Mouse (Mus musculus): ENCODE measurements around the gene 2010111I01Rik.

Gene 2010111I01Rik

DNA sequence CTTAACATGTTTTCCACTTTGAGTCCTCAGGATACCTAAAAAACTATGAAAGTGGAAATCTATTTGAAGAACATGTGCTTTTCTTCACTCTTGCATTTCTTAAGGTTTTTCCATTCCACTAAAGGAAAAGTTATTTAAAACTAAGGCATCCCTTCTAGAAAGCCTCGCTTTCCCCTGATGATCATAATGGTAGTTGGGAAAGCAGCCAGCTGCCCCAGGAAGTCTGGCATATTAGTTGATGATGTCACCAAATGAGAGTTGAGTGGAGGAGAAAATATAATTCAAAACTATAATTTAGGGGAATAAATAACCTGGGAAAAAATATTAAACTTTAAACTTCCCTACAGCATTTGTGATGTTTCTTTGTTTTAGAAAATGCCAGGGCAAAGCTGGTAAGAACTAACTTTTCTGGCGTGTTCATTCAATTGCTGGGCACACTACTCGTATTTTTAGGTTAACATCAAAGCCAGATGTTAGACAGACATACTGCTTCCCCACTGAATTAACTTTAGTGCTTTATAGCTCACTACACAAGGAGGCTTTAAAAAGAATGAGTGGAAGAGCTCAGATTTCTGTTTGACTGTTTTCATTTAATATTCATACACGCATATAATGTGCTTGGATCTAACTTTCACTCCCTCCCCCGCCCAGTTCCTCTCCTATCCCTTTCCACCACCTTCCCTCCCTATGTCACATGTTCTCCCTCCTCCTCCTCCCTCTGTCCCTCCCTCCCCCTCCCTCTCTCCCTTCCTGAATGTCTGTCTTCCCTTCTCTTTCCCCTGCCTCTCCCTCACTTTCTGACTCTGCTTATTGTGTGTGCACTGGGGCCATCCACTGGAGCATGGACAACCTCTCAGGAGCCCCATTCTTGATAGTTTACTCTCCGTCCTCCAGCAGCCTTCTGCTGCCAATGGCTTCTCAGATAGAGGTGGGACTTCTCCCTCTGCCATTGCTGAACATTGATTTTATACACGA lies 58.8 kb downstream of the 2010111I01Rik start:
- no peak for DNase-seq (ENCODE audit: low spot score)

- no peak for DNase-seq (ENCODE audit: low spot score)
Observed at GRCm38 (mm10) chr13:63030023-63030422, 65.3 kb downstream of the 2010111I01Rik start.

GRCm38 (mm10) chr13:63031244-63031643 lies 66.6 kb downstream of the 2010111I01Rik start:
- DNase-seq (ENCODE audit: low spot score), result no peak

DNA sequence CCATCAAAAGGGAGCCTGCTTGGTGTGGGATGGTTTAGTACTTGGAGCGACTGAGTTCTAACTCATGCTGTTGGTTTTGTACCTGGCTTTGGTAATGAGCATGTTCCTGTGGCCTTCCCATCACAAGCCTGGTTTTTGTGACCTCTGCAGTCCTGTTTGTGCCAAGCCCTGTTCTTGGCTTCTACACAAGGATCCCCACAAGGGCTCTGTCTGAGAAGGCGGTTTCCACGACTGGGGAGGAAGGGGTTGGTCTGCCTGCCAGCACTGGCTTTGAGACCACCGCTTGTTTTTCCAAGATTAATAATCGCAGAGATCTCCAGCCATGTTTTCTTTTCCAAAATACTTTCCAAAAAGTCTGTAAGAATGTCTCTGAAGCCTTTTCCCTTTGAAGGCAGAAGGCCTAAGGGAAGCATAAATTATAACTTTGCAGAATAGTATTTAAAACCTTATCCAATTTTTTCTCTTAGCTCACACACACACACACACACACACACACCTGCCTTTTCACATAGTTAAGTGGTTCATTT lies 67.7 kb downstream of the 2010111I01Rik start:
- DNase-seq (ENCODE audit: low spot score), result no peak

DNA sequence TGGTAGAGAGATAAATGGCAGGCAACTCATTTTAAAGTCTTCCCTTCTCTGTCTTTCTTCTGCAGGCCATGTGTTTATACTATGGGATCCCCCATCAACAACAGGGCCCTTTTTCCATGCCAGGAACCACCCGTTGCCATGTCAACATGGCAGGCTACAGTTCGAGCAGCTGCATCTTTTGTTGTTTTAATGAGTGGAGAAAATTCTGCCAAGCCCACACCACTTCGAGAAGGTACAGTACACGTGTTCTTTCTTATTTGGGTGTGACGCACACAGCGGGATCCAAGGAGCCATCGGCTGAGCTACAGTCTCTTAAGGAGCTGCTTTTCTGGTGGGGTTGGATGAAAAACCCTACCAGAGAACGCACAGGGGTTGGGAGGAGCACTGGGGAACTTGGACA lies 68.3 kb downstream of the 2010111I01Rik start:
- DNase-seq (ENCODE audit: low spot score), result no peak

DNA sequence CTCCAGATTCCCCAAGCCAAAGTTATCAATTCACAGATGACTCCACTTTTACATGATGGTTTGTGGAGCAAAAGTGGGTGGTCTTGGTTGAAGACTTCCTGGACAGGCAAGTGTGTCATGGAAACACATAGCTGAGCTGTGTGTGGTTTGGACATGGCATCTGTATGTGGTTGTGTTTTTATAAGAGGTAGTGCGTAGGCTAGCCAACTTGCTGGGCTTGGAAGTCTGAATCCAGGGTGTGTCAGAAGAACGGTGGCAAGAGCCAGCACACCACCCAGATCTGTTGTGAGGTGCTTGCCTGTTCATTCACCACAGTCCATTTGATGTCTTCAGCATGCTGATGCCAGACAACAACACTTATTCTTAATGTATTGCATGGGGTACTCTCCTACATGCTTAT lies 68.7 kb downstream of the 2010111I01Rik start:
- DNase-seq (ENCODE audit: low spot score), result no peak

- no peak for DNase-seq (ENCODE audit: low spot score)
Observed at GRCm38 (mm10) chr13:63034666-63035065, 70.0 kb downstream of the 2010111I01Rik start.

DNA sequence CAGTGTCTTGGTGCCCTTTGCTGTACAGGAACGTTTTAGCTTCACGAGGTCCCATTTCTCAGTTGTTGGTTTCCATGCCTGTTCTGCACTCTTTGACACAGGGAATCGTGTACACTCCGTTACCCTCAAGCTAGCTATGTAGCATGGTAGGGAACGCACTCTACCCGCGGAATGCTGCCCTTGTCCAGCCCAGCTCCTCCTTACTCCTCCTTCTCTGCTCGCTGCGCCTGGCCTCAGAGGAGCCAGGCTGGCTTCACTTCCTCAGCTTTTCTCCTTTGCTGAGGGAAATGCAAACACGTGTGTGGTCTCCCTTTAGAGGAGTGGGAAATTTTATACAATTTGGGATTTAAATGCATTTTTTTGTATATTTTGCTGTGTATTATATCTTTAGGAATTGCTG lies 73.2 kb downstream of the 2010111I01Rik start:
- no peak for DNase-seq (ENCODE audit: low spot score)

DNA sequence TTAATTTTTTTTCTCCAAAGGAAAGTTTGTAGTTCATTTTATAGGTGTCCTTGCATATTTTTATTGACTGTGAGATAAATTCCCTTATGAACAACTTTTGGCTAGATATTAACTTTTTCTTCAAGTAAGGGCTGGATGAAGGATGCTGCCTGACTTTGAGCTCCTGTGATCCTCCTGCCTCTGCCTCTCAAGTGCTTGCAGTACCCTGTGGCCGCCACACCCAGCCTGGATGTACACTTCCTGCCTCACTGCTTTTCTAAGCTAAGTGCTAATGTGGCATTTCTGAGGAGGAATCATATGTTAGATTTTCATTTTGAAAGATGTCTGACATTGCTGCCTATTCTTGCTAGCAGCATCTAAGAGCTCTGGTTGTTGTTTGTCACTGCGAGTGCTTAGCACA lies 73.7 kb downstream of the 2010111I01Rik start:
- DNase-seq (ENCODE audit: low spot score), result no peak

GRCm38 (mm10) chr13:63038871-63039270 lies 74.2 kb downstream of the 2010111I01Rik start:
- DNase-seq (ENCODE audit: low spot score), result no peak

GRCm38 (mm10) chr13:63039326-63039725 lies 74.6 kb downstream of the 2010111I01Rik start:
- DNase-seq (ENCODE audit: low spot score), result no peak

DNA sequence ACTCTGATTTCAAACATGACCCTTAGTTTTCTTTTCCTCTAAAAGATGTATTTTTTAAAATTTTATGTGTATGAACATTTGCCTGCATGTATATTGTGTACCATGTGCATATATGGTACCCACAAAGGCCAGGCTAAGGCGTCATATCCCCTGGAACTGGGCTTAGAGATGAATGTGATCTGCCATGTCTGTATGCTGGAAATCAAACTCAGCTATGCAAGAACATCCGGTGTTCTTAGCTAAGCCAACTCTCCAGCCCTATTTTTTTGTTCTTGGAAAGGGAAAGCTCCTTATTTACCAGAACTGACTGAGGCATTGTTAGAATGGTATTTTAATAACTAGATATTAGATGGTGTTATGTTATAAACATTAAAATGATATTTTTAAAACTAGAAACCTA lies 75.2 kb downstream of the 2010111I01Rik start:
- no peak for DNase-seq (ENCODE audit: low spot score)

GRCm38 (mm10) chr13:63045504-63046205 lies 81.0 kb downstream of the 2010111I01Rik start:
- no peak for DNase-seq (ENCODE audit: low spot score)

- DNase-seq (ENCODE audit: low spot score), result peak; percentile 89
Observed at GRCm38 (mm10) chr13:63046206-63047020, 81.7 kb downstream of the 2010111I01Rik start.

- DNase-seq (ENCODE audit: low spot score), result no peak
Observed at GRCm38 (mm10) chr13:63063706-63064105, 99.0 kb downstream of the 2010111I01Rik start.

GRCm38 (mm10) chr13:63066607-63067006 lies 101.9 kb downstream of the 2010111I01Rik start:
- DNase-seq (ENCODE audit: low spot score), result no peak

DNA sequence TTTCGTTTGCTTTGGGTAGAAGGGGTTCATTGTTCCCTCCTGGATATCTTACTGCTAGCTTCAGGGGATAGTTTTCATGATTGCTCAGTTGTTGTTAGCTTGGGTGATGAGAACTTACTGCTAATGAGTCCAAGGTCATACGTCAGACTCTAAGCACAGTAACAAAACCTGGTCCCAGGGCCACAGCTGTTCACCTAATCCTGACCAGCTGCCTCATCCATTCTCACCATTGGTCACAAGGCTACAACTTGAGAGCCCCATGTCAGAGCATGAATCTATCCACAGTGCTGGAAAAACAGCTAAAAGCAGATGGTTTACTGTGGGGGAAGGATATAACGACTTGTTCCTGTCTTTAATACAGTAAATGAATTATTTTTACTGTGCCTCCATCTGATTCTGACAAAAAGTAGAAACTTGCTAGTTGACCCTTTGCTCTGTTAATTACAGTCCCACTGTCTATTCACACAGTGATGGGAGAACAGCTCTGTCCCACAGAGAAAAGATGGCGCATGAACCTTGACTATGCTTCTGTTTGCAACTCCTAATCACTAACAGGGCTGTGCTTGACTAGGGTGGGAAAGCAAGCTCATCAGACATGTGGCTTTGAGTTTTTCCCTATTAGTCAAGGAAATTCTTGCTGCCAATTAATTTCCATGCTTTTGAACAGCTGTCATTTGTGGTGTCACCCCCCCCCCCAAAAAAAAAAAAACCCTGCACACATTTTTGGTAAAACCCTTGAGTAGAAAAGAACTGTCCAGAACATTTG lies 103.9 kb downstream of the 2010111I01Rik start:
- DNase-seq (ENCODE audit: low spot score), result no peak

DNA sequence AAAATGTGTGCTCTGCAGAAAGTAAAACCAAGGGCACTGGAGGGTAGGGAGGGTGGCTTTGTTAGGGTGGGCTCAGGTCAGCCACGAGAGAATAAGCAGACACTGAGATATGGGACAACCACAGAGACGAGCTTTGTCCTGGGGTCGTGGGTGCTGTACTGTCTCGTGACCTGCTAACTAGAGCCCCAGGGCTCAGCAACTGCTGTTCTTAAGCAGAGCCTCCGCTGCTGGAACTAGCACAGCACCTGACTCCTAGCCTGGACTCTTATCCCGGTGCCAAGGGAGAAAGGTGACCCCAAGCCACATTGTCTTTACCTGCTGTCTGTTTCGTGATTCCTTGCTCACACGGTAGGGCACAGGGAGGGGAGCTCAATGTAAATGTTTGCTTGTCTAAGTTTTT lies 107.2 kb downstream of the 2010111I01Rik start:
- no peak for DNase-seq (ENCODE audit: low spot score)

DNA sequence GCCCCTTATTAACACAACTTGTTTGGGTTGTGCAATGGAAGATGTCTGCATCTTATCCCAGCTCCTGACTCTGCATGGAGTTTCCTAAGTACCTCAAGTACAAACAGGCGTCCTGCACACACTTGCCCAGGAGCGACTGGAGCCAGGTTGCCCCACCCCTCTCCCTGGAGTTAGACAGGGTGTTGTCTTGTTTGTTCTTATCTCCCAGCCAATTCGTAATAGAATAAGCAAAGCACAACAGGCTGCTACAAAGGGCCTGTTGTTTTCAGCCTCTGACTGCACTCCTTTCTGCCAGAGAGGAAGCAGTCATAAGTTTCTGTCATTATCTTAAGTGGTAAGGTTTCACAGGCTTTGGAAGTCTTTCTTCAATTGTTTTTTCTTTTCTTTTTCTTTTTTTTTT lies 107.7 kb downstream of the 2010111I01Rik start:
- DNase-seq (ENCODE audit: low spot score), result no peak

DNA sequence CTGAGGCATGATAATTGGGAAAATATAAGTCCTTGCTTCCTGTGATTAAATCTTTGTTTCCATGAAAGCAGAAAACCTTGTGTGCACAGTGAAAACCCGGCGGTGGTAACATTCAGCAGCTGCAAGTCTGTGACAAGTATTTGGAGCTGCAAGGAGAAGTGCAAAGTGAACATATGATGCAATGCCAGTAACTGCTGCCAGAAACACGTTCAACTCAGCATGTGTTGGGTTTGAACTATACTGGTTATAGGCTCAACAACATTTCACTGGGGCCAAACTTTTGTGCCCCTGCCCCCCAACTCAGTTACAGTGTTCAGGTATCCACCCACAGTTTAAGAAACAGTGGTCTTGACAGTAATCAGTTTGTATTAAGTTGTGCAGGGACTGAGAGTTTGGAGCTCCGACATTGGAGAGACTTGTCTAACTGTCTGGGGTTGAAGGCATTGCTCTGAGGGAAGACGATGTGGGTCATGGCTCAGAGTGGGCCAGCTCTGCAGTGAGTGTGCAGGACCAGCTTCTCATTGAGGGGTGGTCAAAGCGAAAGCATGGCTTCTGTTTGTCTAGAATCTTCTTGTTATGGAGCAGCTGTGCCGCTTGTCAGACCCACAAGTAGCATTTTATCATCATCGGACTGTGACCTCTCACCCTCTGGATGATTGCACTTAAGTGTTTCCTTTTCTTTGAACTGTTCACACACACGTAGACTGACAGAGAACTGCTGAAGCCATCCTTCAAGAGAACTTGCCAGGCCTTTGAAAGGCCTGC lies 109.4 kb downstream of the 2010111I01Rik start:
- peak; percentile 54 for DNase-seq (ENCODE audit: low spot score)

DNA sequence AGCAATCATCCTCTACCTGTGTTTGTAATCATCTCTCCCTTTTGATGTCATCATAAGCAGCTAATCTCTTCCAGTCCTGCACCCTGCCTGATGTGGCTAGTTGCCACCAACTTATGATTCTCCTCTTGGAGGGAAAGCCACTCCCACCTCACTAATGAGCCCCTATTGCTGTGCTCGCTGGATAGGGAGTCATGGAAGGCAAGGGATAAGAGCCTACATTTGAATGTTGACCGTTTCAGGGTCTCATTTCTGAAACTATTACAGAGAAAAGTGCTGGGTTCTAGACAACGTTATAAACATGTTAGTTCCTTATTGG lies 109.9 kb downstream of the 2010111I01Rik start:
- DNase-seq (ENCODE audit: low spot score), result no peak
